Mouse (Mus musculus) embryonic facial prominence, embryonic 14.5 days (tissue): ENCODE results near the gene Foxj3. TPM values are rescaled to one million over a fixed set of nuclear protein-coding genes. Genes with fewer than 3 reads are reported as not detected.

ENCODE experiments used
- ATAC-seq: fragments of 200-750 bp; cut with Nextera tagmentation; 2 replicates; pipeline ENCODE4 v1.8.0; 2017; ENCODE audit warnings: low read depth, moderate number of reproducible peaks, moderate TSS enrichment
- DNase-seq: peaks from one replicate; pipeline ENCODE4 v3.0.0-alpha.2; 2015; ENCODE audit warnings: low spot score
- H3K27ac ChIP-seq: fragments of 300-500 bp; sonication (generic); replicated peaks from 2 replicates; pipeline ENCODE4 v1.5.1; 2014; ENCODE audit warnings: low read depth, mild to moderate bottlenecking, low read length, moderate library complexity
- H3K27me3 ChIP-seq: fragments of 300-500 bp; sonication (generic); replicated peaks from 2 replicates; pipeline ENCODE4 v1.6.1; 2014; ENCODE audit warnings: low read length; ENCODE audit not compliant: control insufficient read depth, insufficient read depth
- H3K36me3 ChIP-seq: fragments of 300-500 bp; sonication (generic); 2 replicates; pipeline ENCODE4 v1.6.1; 2014; ENCODE audit warnings: low read length, mixed read lengths; ENCODE audit not compliant: control insufficient read depth, insufficient read depth
- H3K4me1 ChIP-seq: fragments of 300-500 bp; sonication (generic); 2 replicates; pipeline ENCODE4 v1.6.1; 2014; ENCODE audit warnings: antibody characterized with exemption, low read length; ENCODE audit not compliant: control insufficient read depth, insufficient read depth
- H3K4me2 ChIP-seq: fragments of 300-500 bp; sonication (generic); 2 replicates; pipeline ENCODE4 v1.6.1; 2014; ENCODE audit warnings: low read depth, mild to moderate bottlenecking, low read length, moderate library complexity, mixed read lengths
- H3K4me3 ChIP-seq: fragments of 300-500 bp; sonication (generic); 2 replicates; pipeline ENCODE4 v1.5.1; 2014; ENCODE audit warnings: low read depth, mild to moderate bottlenecking, low read length
- H3K9ac ChIP-seq: fragments of 300-500 bp; sonication (generic); 2 replicates; pipeline ENCODE4 v1.6.1; 2014; ENCODE audit warnings: low read depth, mild to moderate bottlenecking, low read length, moderate library complexity, mixed read lengths
- H3K9me3 ChIP-seq: fragments of 300-500 bp; sonication (generic); 2 replicates; pipeline ENCODE4 v1.6.1; 2016; ENCODE audit warnings: low read length; ENCODE audit not compliant: control insufficient read depth
- WGBS: fragments of 180-500 bp; shearing (Covaris S2); extraction: QIAGEN DNeasy Blood & Tissue Kit; methylation state at CpG from one replicate; pipeline ENCODE4 v1.1.7; 2014; 5-methylcytosine and 5-hydroxymethylcytosine counted together
- polyA plus RNA-seq: library from polyadenylated mRNA; unstranded; fragments of >200 nt; fragmentation: Nextera tagmentation; extraction: Ambion mirVana; gene quantifications from 2 replicates; pipeline ENCODE4 v1.2.1, GENCODE M21; 2014

Gene Foxj3
- polyA plus RNA-seq, 1 experiment from 2014 or later, result 25.1 TPM

DNA sequence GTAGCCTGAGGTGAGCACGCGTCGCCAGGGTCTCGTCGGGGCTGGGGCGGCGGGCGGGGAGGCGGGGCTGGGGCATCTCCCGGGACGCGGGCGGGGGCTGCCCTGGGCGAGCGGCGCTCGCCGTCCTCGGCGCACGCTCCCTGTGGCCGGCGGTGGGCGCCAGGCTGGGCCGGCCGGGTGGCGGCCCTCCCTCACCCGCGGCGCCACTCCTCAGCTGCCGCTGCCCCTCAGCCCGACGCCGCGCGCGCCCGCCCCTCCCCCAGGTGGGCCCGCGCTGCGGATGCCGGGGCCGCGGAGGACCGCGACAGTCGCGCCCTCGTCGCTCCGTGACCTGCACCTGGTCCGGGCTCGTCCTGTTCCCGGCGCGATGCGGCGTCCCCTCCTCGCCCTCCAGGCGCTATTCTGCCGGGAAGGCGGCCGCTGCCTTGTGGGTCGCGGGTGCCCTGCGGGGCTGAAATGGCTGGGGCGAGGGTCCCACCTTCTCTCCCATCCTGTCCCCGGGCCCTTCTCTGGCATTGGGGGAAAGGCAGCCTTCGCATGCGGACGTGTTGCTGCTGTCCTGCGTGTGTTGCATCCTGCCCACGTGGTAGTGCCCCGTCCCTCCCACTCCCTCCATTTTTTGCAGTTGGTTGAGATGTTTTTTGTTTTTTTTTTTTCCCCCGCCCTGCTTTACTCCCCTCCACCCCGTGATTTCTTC, 3.2 kb downstream of the Foxj3 start:
- Histone ChIP-seq H3K4me3 (peak overlapping the region; percentile 94), H3K9ac (peak overlapping the region; percentile 98), H3K27me3 (no peaks in the 10 kb centered on the region), H3K9me3 (no peaks in the 10 kb centered on the region), H3K27ac (peak overlapping the region; percentile 97), H3K36me3 (no peaks in the 10 kb centered on the region), H3K4me2 (peak overlapping the region; percentile 74), H3K4me1 (peaks cover 12% of the 10 kb centered on the region)
- peak; percentile 84 for ATAC-seq
- WGBS, result 1% methylated on average over 10 of the region's 76 CpGs
- DNase-seq, result peak; percentile 75

DNA sequence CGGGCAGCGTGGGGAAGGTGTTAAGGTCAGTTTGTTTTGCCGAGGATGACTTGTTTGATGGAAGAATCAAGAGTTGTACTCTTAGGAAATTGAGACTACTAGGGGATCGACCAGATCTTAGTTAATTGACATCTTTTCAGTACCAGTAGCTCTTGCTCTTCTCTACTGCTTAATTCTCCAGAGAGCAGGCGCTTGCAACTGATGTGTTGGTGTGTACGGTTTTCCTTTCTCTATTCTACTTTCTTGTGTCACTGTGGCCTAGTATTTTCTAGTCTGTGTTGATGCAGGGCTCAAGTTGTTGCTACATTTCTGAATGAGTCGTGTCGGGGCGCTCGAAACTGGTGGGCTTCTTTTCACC, 3.7 kb downstream of the Foxj3 start:
- 4% methylated on average over 10 of the region's 10 CpGs for WGBS

DNA sequence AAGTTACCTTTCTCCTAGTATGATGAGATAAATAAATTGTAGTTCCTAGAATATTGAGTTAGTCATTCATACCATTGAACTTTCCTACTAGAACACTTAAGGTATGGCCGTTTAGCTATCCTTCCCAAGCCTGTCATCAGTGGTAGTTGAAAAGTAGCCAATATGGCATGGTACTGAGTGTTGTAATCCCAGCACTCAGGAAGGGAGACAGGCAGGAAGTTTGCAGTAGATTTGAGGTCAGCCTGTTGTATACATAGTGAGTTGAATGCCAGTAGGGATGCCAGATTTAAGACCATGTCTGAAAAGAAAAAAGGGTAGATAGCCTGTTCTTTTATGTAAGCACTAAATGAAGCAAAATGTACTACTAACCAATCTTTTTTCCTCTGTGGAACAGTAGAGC, 14.1 kb downstream of the Foxj3 start:
- no peak for ATAC-seq
- H3K9ac ChIP-seq, result no peak overlapping the region
- H3K36me3 ChIP-seq, result no peaks in the 10 kb centered on the region
- H3K4me2 ChIP-seq, result no peak overlapping the region
- WGBS, result 65% methylated on average over 1 of the region's 1 CpGs
- no peaks in the 10 kb centered on the region for H3K9me3 ChIP-seq
- no peaks in the 10 kb centered on the region for H3K27me3 ChIP-seq
- no peak for DNase-seq
- H3K4me3 ChIP-seq, result no peak overlapping the region
- H3K4me1 ChIP-seq, result peaks cover 9% of the 10 kb centered on the region; the same call in 1 of the 2 replicates
- H3K27ac ChIP-seq, result no peak overlapping the region

More for the DNA sequence above, 3.7 kb downstream of the Foxj3 start:
- no peaks in the 10 kb centered on the region for H3K36me3 ChIP-seq
- DNase-seq, result peak; percentile 11
- peak overlapping the region; percentile 94 for H3K4me3 ChIP-seq
- no peak for ATAC-seq
- H3K27ac ChIP-seq, result peak overlapping the region; percentile 97
- peaks cover 12% of the 10 kb centered on the region for H3K4me1 ChIP-seq
- H3K9ac ChIP-seq, result peak overlapping the region; percentile 98
- H3K4me2 ChIP-seq, result peak overlapping the region; percentile 74
- H3K27me3 ChIP-seq, result no peaks in the 10 kb centered on the region
- H3K9me3 ChIP-seq, result no peaks in the 10 kb centered on the region

DNA sequence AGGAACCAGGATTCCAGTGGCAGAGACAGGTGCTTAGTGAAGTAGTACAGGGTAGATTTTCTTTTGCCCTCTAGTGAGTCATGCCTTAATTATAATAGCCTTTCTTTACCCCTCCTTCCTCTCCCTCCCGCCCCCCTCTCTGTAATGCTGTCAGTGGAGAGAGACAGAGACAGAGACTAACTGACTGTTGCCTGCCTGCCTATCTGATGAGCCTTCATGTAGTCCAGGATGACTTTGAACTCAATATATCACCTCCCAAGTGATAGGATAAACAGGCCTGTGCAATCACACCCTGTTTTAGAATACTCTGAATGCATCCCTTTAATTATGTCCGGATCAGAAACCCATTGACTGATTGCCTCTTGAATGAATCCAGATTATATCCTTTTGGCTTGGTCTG, 18.7 kb downstream of the Foxj3 start:
- no peak for ATAC-seq
- no peaks in the 10 kb centered on the region for H3K36me3 ChIP-seq
- H3K27ac ChIP-seq, result no peak overlapping the region
- no peak overlapping the region for H3K4me2 ChIP-seq
- no peak overlapping the region for H3K9ac ChIP-seq
- no peaks in the 10 kb centered on the region for H3K9me3 ChIP-seq
- H3K4me3 ChIP-seq, result no peak overlapping the region
- WGBS, result 59% methylated on average over 2 of the region's 2 CpGs
- peaks cover 9% of the 10 kb centered on the region; the same call in 1 of the 2 replicates for H3K4me1 ChIP-seq
- no peaks in the 10 kb centered on the region for H3K27me3 ChIP-seq
- no peak for DNase-seq

DNA sequence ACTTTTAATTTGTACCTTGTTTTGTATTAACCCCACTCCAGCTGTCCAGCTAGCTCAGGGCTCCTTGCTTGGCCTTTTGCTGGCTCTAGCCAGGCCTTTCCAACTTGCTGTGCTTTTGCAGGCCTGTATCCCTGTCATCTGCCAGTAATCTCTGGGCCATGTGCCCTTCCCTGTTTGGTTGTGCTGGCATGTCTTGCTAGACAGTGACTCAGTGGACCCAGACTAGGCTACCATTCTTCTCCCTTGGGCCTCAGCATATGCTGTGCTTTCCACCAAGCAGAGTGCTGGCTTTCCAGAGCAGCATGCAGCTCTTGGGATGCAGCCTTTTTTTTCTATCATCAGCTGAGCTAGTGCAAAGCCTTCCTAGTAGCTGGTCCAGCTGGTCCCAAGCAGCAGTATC, 26.3 kb downstream of the Foxj3 start:
- Histone ChIP-seq H3K27me3 (no peaks in the 10 kb centered on the region), H3K9ac (no peak overlapping the region), H3K27ac (no peak overlapping the region), H3K9me3 (peaks cover 7% of the 10 kb centered on the region; the same call in 1 of the 2 replicates), H3K4me2 (no peak overlapping the region), H3K36me3 (peaks cover 15% of the 10 kb centered on the region), H3K4me3 (no peak overlapping the region), H3K4me1 (no peaks in the 10 kb centered on the region)
- DNase-seq, result no peak
- ATAC-seq, result no peak

DNA sequence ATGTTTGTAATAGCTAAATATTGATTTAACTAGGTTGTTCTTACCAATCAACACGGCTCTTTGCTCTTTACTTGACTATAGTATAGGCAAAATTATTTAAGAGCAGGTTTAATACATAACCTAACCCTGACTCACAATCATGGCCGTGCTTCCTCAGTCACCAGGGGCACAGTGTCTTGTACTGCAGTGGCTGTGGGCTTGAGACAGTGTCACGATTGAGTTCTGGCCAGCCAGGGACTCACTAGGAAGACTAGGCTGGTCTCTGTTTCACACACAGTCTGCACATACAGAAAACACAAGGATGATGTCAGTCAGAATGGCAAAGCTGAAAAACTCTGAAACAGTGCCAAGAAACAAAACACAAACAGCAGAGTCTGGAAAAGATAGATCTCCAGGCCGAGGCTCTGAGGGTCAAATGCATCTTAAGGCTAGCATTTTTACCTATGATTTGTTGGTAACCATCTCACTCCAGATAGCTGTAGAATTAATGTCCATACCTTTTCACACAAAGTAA, 29.6 kb downstream of the Foxj3 start:
- no peak overlapping the region for H3K4me2 ChIP-seq
- WGBS, result 76% methylated on average over 4 of the region's 4 CpGs
- no peak overlapping the region for H3K9ac ChIP-seq
- ATAC-seq (no peak), DNase-seq (peak; percentile 28)
- H3K9me3 ChIP-seq, result peaks cover 7% of the 10 kb centered on the region; the same call in 1 of the 2 replicates
- H3K4me1 ChIP-seq, result no peaks in the 10 kb centered on the region
- H3K36me3 ChIP-seq, result peaks cover 15% of the 10 kb centered on the region
- no peaks in the 10 kb centered on the region for H3K27me3 ChIP-seq
- no peak overlapping the region for H3K27ac ChIP-seq
- no peak overlapping the region for H3K4me3 ChIP-seq

DNA sequence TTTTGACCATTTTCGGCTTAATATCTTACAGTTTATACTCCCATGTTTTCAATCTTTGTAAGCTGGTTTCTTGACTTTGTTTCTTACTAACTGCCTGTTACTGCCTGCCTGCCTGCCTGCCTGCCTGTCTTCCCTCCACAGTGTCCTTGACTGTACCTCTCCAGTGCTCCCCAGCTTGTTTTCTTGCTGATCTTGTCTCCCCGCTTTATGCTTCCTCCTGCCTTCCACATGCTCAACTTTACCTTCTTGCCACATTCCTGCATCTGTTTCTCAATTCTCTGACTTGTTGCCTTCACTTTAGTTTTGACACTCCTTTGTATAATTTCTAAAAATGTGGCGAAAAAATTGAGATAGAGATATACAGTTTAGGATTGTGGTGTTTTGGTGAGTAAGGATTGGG, 35.9 kb downstream of the Foxj3 start:
- no peaks in the 10 kb centered on the region for H3K27me3 ChIP-seq
- no peak overlapping the region for H3K27ac ChIP-seq
- no peak overlapping the region for H3K4me2 ChIP-seq
- H3K4me3 ChIP-seq, result no peak overlapping the region
- no peaks in the 10 kb centered on the region for H3K4me1 ChIP-seq
- H3K9me3 ChIP-seq, result no peaks in the 10 kb centered on the region
- no peak for ATAC-seq
- 82% methylated on average over 3 of the region's 3 CpGs for WGBS
- peaks cover 20% of the 10 kb centered on the region; the same call in 1 of the 2 replicates for H3K36me3 ChIP-seq
- no peak overlapping the region for H3K9ac ChIP-seq
- DNase-seq, result no peak

DNA sequence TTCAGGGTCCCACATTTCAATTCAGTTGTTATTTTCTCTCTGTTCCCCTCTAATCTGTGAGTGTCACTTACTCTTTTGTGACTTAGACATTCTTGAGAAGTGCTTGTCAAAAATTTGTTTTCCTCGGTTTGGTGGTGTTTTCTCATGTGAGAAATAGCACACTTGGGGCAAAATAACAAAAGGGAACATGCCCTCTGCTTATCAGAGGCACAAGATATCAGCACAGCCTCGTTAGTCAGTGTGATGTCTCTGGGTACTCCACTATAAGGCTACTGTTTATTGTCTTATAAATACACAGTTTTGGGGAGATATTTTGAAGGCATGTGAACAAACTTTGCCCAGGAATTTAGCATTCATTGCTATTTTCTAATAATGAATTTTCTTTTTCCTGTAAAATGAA, 37.7 kb downstream of the Foxj3 start:
- Histone ChIP-seq H3K9me3 (0 out of 2 replicates have a peak, but pooled peaks cover 3% of the 10 kb centered on the region), H3K4me1 (no peaks in the 10 kb centered on the region), H3K27me3 (no peaks in the 10 kb centered on the region), H3K4me3 (no peak overlapping the region), H3K36me3 (peaks cover 25% of the 10 kb centered on the region; the same call in 1 of the 2 replicates), H3K27ac (no peak overlapping the region), H3K4me2 (no peak overlapping the region), H3K9ac (no peak overlapping the region)
- DNase-seq (no peak), ATAC-seq (no peak)
- WGBS, result 86% methylated on average over 2 of the region's 2 CpGs

DNA sequence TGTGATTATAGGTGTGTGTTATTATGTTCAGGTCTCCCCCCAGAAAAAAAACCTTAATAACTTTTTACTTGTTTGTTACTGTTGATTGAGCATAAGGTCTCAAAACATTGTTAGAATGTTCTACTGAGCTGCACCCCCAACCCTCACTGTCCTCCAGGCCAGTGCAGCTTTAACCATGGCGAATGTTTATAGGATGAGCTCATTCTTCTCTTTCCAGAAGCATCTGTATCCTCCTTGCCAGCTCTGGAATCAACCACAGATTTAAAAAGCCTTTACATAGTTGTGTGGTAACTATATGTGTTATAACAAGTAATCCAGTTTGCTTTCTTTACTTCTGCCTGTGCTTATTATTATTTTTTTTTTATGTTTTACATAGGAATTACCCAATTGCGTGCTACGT, 38.7 kb downstream of the Foxj3 start:
- Histone ChIP-seq H3K4me2 (no peak overlapping the region), H3K27ac (no peak overlapping the region), H3K4me1 (no peaks in the 10 kb centered on the region), H3K9ac (no peak overlapping the region), H3K27me3 (no peaks in the 10 kb centered on the region), H3K4me3 (no peak overlapping the region), H3K9me3 (0 out of 2 replicates have a peak, but pooled peaks cover 3% of the 10 kb centered on the region), H3K36me3 (peaks cover 25% of the 10 kb centered on the region; the same call in 1 of the 2 replicates)
- no peak for ATAC-seq
- DNase-seq, result peak; percentile 13
- 85% methylated on average over 3 of the region's 3 CpGs for WGBS
